Mouse (Mus musculus): ENCODE results near the gene Rsph14. TPM values are rescaled to one million over a fixed set of nuclear protein-coding genes. Genes with fewer than 3 reads are reported as not detected.
"Not testable (repeated sequence)": the region's sequence is repeated elsewhere in the genome, so short reads cannot be mapped to it uniquely, and the experiment has no call there.

Rsph14 gene
- total RNA-seq, 2 experiments from 2014 or later, result 0.56 TPM

DNA sequence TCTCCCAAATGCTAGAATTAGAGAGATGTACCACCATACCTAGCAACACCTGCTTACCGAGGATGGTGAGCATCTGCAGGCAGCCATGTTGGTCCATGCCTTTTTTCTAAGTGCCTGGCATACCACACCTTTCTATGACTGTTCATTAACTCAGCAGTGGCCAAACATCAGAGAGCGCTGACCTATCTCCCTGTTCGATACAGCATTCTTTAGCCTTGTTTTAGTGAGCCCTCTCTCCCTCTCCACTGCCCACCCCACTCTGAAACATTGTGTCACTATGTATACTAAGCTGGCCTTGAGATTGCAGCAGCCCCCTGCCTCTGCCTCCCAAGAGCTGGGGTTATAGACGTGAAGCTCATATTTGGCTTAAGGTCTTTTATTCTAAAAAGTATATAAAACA, 21.3 kb upstream of the Rsph14 start:
- no peak for DNase-seq

GRCm38 (mm10) chr10:75052902-75053301, 20.5 kb upstream of the Rsph14 start:
- no peak for DNase-seq

DNA sequence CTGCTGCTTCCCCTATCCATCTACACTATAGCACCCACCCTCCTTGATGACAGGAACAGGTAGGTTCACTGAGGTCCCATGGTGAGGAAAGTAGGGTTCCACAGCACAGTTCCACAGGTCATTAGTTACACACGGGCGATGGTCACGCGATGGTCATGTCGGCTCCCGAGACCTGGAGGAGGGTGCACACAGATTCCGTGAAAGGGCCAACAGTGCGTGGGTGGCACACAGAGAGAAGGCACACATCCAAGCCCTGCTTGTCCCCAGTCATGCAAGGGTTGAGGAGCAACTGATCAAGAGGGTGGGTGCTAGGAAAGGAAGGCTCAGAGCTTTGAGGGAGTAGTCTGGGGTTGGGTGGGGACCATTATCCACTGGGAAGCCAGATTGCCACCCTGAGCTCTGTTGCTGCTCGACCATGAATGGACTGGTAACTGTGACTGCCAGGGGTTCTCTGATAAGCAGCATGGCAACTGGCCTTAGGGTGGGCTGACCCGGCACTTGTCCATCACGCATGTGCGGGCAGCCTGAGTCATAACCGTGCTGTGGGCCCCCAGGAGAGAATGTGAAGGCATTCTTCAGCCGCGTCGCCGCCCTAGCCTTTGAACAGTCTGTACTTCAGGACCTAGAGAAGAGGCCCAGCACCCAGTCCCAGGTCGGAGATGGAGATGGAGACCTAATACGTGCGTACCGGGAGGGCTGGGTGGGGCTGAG, 19.1 kb upstream of the Rsph14 start:
- DNase-seq, result no peak

DNA sequence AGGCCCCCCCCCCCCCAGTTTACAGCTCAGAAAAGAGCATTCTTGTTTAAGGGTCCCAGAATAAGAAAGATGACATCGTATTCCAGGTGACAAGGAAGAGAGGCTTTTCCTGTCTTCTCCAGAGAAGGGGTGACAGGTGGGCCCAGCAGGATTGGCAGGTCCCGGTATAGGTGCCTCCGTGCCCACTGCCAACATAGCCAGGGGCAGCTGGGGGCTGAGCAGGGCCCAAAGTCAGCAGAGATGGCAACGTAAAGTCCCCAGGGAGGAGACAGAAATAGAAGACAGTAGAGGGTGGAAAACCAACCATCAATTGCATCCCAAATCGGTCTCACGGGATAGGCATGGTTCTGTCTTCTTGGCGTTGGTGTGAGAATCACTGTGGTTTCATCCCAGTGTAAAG, 16.3 kb upstream of the Rsph14 start:
- DNase-seq, result no peak

DNA sequence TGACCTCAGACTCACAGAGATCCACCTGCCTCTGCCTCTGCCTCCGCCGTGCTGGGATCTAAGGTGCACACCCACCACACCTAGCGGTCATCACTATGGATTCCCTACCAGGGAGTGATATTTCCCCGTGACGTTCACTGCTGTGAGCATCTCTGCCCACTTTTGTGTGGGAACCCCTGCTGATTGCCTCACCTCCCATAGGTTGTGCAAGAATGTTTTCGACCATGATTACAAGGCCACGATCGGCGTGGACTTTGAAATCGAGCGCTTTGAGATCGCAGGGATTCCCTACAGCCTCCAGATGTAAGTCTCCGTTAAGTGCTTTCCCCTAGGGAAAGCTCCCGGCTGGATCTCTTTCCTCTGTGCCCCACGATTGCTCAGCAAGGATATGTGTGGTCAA, 13.4 kb upstream of the Rsph14 start:
- DNase-seq, result no peak

GRCm38 (mm10) chr10:75044459-75044858, 12.1 kb upstream of the Rsph14 start:
- DNase-seq, result no peak

GRCm38 (mm10) chr10:75042060-75042459, 9.7 kb upstream of the Rsph14 start:
- DNase-seq, result not testable (repeated sequence)

- peak; percentile 98 to 99 for DNase-seq
Observed at GRCm38 (mm10) chr10:75036883-75037379, 4.5 kb upstream of the Rsph14 start, which contains the start of gene Rab36. TSS of gene Rab36 (plus strand) at chr10:75037058.

DNA sequence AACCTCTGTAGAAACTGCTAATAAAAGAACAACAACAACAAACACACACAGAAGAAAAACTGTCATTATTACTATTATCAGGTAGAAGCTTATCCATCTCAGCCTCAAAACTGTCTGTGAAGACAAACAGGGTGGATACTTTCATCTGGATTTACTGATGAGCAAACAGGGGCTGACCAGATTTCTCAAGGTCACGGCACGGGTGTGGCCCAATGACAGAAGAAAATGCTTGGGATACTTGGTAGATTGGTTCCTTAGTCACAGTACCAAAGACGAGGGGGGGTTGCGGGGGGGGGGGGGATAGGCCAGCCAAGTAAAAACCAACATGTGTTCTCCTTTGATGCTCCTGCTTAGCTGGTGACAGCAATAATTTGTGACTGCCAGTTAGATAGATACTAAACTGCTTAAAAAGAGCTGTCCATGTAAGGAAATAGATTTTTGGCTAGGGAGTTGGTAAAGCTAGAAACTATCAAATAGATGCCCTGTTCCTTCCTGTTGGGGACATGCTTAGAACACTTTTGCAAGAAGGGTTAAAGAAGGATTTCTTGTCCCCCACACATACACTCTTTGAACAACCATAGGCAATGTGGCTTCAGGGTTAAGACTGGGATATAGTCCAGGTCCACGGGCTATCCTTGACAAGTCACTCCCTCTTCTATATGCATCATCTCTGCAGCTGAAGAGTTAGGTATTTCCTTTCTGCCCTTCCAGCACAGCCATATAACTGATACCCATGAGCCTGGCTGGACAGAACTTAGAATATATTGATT, 856 bp downstream of the Rsph14 start:
- DNase-seq, result peak; percentile 36 to 57

DNA sequence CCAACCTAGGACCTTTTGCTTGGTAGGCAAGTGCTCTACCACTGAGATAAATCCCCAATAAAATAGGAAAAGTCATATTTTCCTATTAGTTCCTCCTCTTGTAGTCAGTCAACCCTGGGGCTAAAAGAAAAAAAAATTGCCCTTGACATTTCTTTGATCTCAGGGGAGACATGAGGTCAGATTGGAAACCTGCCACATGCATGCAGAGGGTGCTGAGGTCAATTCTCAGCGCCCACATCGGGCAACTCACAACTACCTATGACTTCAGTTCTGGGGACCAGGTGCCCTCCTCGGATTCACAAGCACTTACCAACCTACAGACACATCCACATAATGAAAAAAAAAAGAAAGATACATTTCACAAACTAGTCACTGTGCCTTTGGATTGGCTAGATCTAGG, 2.2 kb downstream of the Rsph14 start:
- peak; percentile 37 to 46 for DNase-seq

DNA sequence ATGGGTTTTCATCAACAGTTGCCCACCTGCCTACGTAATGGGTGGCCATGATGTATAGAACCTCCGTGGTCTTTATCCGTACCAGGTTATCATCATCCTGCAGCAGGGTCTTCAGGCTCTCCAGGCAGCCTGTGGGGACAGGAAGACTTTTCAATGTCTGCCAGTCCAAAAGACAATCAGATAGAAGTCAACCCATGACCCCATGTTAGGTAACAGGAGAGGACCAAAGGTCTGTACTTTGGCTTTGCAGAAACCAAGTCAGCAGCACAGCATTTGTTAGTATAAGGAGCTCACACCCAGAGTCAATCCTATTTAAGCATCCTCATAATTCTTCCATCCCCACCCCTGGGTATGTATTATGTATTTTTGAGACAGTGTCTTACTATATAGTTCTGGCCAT, 2.7 kb downstream of the Rsph14 start:
- no peak for DNase-seq

GRCm38 (mm10) chr10:75028743-75029142, 3.6 kb downstream of the Rsph14 start:
- DNase-seq, result no peak

DNA sequence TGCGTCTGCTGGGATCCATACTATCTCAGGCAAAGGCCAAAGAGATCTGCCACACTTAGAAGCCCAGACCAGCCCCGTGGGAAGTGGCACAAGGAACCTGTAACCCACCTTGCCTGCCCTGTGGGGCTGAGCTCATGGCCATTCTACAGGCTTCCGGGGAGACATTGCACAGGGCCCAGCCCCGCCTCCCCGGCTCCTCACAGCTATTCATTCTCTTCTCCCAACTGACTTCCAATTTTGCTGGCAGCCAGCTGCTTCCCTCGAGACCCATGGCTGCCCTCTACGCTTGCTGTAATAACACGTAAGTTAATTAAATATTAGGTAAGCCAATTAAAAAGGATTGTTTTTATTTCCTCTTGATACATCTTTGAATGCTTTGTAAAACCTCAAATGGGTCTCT, 5.9 kb downstream of the Rsph14 start:
- DNase-seq, result no peak

GRCm38 (mm10) chr10:75021138-75021537, 11.2 kb downstream of the Rsph14 start:
- peak; percentile 81 to 88 for DNase-seq

- no peak for DNase-seq
Observed at GRCm38 (mm10) chr10:75020271-75020670, 12.1 kb downstream of the Rsph14 start.

DNA sequence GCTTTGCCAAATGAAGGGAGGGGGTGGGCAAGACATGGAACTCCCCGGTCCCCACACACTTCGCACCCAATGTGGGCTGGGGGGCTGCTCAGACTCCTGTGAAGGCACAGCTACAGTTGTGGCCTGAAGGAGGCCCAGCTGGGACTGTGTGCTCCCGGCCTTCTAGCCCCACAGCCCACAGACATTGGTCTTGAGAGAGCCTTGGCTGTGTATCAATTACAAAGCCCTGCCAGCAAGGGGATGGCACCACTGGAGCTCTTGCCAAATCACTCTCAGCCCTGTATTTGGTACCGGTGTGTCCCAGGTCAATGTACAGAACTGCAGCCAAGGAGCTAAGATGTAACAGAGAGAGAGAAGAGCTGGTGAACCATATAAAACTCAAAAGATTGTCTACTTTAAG, 15.9 kb downstream of the Rsph14 start:
- DNase-seq, result no peak

GRCm38 (mm10) chr10:75015465-75015864, 16.9 kb downstream of the Rsph14 start:
- DNase-seq, result no peak

DNA sequence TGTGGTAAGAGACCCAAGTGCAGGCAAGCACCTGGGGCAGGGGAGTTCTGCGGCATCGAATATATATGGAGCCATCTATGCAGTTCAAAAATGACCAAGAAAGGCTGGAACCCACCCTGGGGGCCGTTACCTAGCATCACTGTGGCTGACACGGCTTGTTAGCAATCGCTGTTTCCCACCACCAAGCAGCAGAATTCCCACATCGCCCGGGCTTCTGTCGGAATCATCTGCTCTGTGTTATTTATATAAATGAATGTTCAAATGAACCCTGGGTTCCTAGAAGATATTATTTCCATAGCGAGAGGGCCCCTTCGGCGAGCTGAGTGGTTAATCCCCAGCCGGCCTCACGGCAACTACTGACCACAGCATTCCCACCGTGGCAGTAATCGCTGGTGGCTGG, 21.7 kb downstream of the Rsph14 start:
- no peak for DNase-seq

DNA sequence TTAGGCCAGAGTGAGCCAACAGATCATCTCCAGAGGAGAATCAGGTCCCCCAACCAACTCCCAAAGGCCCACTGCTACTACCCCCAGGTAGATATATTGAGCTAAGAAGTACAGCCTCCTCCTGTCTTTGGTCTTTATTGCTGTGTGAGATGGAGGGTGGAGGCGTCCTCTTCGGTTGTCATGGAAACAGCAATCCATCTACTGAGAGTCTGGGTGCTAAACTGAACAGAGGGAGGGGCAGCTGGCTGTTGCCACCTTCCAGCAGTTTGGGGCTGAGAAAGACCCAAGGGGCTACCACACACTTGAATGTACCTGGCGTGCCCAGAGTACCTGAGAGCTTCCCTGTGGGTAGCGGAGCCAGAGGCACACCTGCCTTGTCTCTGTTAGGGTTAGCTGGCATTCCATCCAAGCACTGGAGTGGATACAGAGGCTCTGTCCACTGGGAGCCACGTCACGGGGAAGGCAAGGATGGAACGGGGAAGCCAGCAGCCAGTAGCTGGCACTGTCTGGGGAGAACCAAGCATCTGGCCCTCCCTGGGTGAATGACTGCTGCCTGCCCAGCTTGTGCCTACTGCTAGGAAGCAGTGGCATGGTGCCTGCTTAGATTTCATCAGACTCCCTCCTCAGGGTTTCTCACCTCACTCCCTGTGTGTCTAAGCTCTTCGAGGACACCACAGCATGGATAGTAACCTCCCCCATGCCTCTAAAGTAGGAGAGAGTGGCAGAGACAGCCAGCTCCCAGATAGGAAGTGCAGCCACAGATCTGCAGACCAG, 25.3 kb downstream of the Rsph14 start:
- no peak for DNase-seq

DNA sequence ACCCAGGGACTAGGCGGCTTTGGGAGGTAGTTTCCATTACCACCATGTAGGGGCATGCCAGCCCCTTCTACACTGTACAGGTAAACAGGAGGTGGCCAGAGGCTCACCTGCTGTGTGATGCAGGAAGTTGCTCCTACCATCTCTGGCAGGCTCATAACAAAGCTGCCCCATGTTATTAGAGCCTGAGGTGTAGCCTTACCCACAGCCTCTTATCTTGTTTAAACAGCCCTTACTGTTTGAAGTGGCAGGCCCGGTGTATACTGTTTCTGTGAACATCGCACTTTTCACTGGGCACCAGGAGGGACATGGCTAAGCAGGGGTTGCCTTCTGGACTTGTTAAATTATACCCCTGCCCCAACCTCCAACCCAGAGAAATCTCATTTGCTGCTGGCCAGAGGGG, 28.3 kb downstream of the Rsph14 start:
- no peak for DNase-seq

- no peak for DNase-seq
Observed at GRCm38 (mm10) chr10:75001391-75001790, 31.0 kb downstream of the Rsph14 start.

DNA sequence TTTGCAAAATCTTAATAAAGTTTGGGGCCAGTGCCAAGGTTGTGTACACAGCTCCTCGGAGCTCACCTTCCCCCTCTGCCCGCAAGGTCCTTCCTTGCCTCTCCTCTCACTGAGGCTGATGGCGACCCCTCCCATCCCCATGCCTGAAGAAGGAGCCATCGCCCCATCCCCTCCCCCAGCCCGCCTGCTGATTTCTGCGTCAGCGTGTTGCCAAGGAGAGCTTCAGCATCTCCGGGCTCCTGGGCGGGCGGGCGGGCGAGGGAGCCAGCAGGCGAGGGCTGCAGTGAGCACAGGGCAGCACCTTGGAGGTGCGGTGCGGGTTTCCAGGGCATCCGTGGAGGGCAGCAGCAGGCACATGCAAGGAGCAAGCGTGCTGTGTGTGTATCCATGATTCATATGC, 37.0 kb downstream of the Rsph14 start:
- DNase-seq, result peak in 1 of 2 experiments; percentile 9

DNA sequence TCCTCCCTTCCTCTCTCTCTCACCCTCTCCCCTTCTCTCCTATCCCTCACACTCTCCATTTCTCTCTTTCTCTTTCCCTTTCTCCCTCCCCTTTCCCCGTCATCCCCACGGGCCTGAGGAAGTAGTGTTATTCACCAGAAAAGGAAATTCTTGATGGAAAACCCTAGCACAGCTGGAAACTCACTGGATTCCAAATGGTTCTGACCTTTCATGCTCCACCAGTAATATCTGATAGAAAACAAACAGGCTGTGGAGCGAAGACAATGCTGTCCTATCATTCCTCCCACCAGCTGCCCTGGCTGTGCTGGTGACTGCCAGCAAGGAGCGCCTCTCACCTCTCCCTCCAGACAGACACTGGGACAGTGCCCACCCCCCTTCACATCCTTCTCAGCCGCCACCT, 37.5 kb downstream of the Rsph14 start:
- DNase-seq, result no peak
